Mouse (Mus musculus): ENCODE data around the gene 2410131K14Rik.

DNA sequence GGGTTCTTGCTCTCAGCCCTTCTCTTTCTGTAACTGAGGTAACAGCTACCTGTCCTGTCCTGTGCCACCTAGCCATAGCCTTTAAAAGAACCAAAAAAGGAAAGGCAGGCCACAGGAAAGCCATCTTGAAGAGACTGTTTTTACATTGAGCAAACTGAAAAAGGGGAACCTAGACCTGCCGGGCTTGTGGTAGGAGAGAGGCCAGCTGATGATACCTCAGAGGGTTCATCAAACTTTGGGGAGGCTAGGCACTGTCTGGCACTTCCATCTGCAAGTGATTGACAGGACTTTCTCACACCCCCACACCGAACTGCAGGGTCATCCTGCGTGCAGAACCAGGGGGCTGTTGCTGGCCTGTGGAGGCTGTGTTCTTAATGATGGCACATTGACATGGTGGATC lies 8.5 kb downstream of the 2410131K14Rik start:
- TF ChIP-seq POLR2A (IDR thresholded peaks at IDR 0.05; ENCODE audit: control insufficient read depth, extremely low read depth, insufficient read depth, low read length, poor library complexity) (no peak), CTCF (IDR thresholded peaks at IDR 0.05; ENCODE audit: borderline replicate concordance, control insufficient read depth, extremely low read depth, insufficient read depth, low read length, poor library complexity) (no peak)

Data from thymus, adult 2 months (tissue).